Mouse (Mus musculus) liver, postnatal 0 days (tissue): ENCODE measurements around the gene Ccdc89. TPM values are rescaled to one million over a fixed set of nuclear protein-coding genes. Genes with fewer than 3 reads are reported as not detected.

ENCODE experiments used
- ATAC-seq: fragments of 200-750 bp; cut with Nextera tagmentation; 2 replicates; pipeline ENCODE4 v1.8.0; 2017; ENCODE audit warnings: mild to moderate bottlenecking, moderate library complexity
- DNase-seq: peaks from one replicate; pipeline ENCODE4 v3.0.0-alpha.2; 2016
- H3K27ac ChIP-seq: fragments of 300-500 bp; sonication (generic); 2 replicates; pipeline ENCODE4 v1.5.1; 2014; ENCODE audit warnings: antibody characterized with exemption, moderate library complexity, mild to moderate bottlenecking, low read depth
- H3K27me3 ChIP-seq: fragments of 300-500 bp; sonication (generic); 2 replicates; pipeline ENCODE4 v1.6.1; 2014; ENCODE audit warnings: low read length, control low read depth, mixed read lengths; ENCODE audit not compliant: insufficient read depth
- H3K36me3 ChIP-seq: fragments of 300-500 bp; sonication (generic); replicated peaks from 2 replicates; pipeline ENCODE4 v1.6.1; 2014; ENCODE audit warnings: mild to moderate bottlenecking, control low read depth, low read length, moderate library complexity, mixed read lengths; ENCODE audit not compliant: insufficient read depth
- H3K4me1 ChIP-seq: fragments of 300-500 bp; sonication (generic); 2 replicates; pipeline ENCODE4 v1.6.1; 2014; ENCODE audit warnings: antibody characterized with exemption, mild to moderate bottlenecking, control low read depth; ENCODE audit not compliant: insufficient read depth
- H3K4me2 ChIP-seq: fragments of 300-500 bp; sonication (generic); 2 replicates; pipeline ENCODE4 v1.6.1; 2014; ENCODE audit warnings: low read depth, mild to moderate bottlenecking, low read length, moderate library complexity, mixed read lengths
- H3K4me3 ChIP-seq: fragments of 300-500 bp; sonication (generic); 2 replicates; pipeline ENCODE4 v1.5.1; 2014; ENCODE audit warnings: low read depth, low read length
- H3K9ac ChIP-seq: fragments of 300-500 bp; sonication (generic); replicated peaks from 2 replicates; pipeline ENCODE4 v1.6.1; 2014; ENCODE audit warnings: mild to moderate bottlenecking, moderate library complexity
- H3K9me3 ChIP-seq: fragments of 300-500 bp; sonication (generic); 2 replicates; pipeline ENCODE4 v1.6.1; 2016; ENCODE audit warnings: mild to moderate bottlenecking, control low read depth, low read length, mixed read lengths
- CTCF ChIP-seq: sonication (generic); IDR thresholded peaks from 2 replicates; pipeline ENCODE4 v1.5.1; 2016; ENCODE audit warnings: antibody characterized with exemption, low read depth
- EP300 ChIP-seq: IDR thresholded peaks from 2 replicates; pipeline ENCODE4 v1.6.1; 2016; ENCODE audit warnings: antibody characterized with exemption, low read depth, mild to moderate bottlenecking
- WGBS: fragments of 180-500 bp; shearing (Covaris S2); extraction: QIAGEN DNeasy Blood & Tissue Kit; methylation state at CpG from one replicate; pipeline ENCODE4 v1.1.7; 2014; ENCODE audit not compliant: insufficient replicate concordance; 5-methylcytosine and 5-hydroxymethylcytosine counted together
- polyA plus RNA-seq: library from polyadenylated mRNA; unstranded; fragments of >200 nt; fragmentation: Nextera tagmentation; extraction: Ambion mirVana; gene quantifications from 2 replicates; pipeline ENCODE4 v1.2.1, GENCODE M21; 2015

The Ccdc89 gene
- polyA plus RNA-seq, 1 experiment from 2014 or later, result 0.19 TPM

DNA sequence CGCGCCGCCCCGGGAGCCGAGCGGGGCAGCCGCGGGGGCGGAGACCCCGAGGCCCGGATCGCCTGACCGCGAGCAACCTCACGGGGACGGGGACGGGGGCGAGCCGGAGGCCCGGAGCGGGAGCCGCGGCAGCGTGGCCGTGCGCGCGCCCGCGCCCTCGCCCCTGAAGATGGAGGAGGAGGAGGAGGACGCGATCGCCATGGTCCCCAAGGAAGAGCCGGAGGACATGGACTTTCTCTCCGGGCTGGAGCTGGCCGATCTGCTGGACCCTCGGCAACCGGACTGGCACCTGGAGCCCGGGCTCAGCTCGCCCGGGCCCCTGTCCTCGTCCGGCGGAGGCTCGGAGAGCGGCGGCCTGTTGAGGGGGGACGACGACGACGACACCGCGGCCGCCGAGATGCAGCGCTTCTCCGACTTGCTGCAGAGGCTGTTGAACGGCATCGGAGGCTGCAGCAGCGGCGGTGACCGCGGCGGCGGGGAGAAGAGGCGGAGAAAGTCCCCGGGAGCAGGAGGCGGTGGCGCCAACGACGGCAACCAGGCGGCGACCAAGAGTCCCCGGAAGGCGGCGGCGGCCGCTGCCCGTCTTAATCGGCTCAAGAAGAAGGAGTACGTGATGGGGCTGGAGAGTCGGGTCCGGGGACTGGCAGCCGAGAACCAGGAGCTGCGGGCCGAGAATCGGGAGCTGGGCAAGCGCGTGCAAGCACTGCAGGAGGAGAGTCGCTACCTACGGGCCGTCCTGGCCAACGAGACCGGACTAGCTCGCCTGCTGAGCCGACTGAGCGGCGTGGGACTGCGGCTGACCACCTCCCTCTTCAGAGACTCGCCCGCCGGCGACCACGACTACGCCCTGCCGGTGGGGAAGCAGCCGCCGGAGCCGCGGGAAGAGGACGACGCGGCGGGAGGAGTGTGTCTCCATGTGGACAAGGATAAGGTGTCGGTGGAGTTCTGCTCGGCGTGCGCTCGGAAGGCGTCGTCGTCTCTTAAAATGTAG is 17.0 kb downstream of the Ccdc89 start:
- no peaks in the 10 kb centered on the region for H3K9me3 ChIP-seq
- WGBS, result under 1% methylated on average over 110 of the region's 123 CpGs
- peak overlapping the region; percentile 91 for H3K4me3 ChIP-seq
- H3K4me2 ChIP-seq, result peak overlapping the region; percentile 84
- peaks cover 5% of the 10 kb centered on the region; the same call in 1 of the 2 replicates for H3K4me1 ChIP-seq
- no peaks in the 10 kb centered on the region for H3K27me3 ChIP-seq
- TF ChIP-seq EP300 (no peak), CTCF (peak; percentile 70)
- DNase-seq (peak; percentile 80), ATAC-seq (peak; percentile 71)
- peak overlapping the region; percentile 99 for H3K27ac ChIP-seq
- H3K9ac ChIP-seq, result peak overlapping the region; percentile 96
- H3K36me3 ChIP-seq, result peaks cover 7% of the 10 kb centered on the region

DNA sequence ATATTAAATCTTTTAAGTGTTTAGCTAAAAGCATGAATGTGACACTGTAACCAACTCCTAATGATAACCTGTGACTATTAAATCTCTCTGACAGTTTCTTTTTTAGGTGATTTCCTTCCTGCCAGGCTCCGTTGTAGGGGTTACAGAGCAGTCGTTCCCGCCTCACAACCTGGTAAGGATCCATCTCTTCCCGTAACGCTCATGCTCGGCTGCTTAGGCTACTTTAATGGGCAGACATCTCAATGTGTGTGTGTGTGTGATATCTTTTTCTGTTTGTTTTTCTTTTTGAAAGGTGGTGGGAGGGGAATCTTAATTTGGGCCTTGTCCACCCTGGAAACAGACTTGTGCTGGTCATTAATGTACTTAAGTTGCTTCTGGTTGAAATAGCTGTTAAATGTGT is 17.8 kb downstream of the Ccdc89 start:
- TF ChIP-seq CTCF (no peak), EP300 (no peak)
- 0% methylated on average over 6 of the region's 6 CpGs for WGBS

DNA sequence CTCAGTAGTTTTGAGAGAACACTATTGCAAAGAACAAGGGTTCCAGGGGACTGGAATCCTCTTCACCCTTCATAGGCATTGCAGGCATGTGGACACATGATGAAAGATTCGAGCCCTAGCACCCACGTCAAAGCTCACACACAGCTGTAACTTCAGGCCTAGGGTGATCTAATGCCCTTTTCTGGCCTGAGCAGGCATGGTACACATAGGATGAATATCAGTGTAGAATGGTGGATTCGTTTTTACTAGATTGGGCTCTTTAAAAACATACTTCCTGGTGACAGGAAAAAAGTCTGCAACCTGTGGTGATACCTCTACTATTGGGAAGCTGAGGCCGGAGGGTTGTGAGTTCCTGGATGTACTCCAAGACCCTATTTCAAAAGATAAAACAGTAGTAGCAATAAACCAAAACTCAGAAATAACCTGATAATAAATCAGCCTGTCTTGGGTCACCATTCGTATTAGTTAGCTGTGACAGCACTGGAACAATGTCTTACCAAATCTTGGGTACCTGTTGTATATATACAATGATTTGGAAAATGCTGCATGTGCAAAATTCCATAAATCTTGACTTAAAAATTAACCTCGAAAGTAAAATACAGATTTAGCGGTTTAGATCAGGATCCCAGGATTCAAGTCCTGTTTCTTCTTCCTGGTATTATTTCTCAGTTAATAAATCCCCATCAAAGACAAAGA is 29.9 kb downstream of the Ccdc89 start:
- Histone ChIP-seq H3K36me3 (peaks cover 26% of the 10 kb centered on the region), H3K9me3 (no peaks in the 10 kb centered on the region), H3K9ac (peak overlapping the region; percentile 74), H3K27me3 (no peaks in the 10 kb centered on the region), H3K4me2 (peak overlapping the region; percentile 90), H3K27ac (no peak overlapping the region), H3K4me1 (peaks cover 15% of the 10 kb centered on the region), H3K4me3 (peak overlapping the region; percentile 73)
- no peak for ATAC-seq
- no peak for TF ChIP-seq EP300
- no peak for TF ChIP-seq CTCF
- WGBS, result 14% methylated on average over 7 of the region's 7 CpGs
- DNase-seq, result no peak

More for the DNA sequence above, 17.8 kb downstream of the Ccdc89 start:
- no peak for ATAC-seq
- DNase-seq, result no peak
- Histone ChIP-seq H3K4me3 (peak overlapping the region; percentile 91), H3K9ac (peak overlapping the region; percentile 96), H3K4me1 (peaks cover 5% of the 10 kb centered on the region; the same call in 1 of the 2 replicates), H3K27me3 (no peaks in the 10 kb centered on the region), H3K9me3 (no peaks in the 10 kb centered on the region), H3K4me2 (peak overlapping the region; percentile 84), H3K36me3 (peaks cover 7% of the 10 kb centered on the region), H3K27ac (peak overlapping the region; percentile 99)

DNA sequence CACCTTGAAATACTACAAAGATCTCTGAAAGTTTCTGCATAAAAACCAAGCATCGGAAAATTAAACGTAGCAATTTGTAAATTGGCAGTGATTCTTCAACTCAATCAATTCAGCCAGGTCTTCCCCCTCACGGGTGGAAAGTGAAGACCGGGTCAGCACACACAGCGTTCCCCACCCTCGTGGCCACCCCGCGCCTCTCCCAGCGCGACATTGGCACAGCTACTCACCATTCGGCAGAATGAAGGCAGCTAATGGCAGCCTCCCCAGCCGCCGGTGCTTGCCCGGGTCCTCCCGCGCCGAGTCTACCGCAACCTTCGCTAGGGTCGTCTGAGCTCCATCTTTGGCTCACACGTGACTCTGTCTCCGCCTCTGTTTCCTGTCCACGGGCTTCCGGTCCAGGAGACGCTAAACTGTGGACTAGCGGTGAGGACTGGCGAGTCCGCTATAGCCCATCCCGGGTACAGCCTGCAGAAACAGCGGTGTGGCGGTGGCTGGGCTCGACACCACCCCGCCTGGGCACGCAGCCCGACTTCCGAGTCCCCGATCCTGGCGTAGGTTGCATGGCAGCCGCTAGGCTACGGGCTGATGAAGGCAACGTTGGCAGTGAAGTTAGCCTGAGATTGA is 30.6 kb downstream of the Ccdc89 start, which contains the start of gene Tmem126a:
Gene Tmem126a, minus strand, starts transcription at position 385 of the 624 bp plus-strand sequence.
- H3K36me3 ChIP-seq, result peaks cover 21% of the 10 kb centered on the region
- H3K4me1 ChIP-seq, result peaks cover 15% of the 10 kb centered on the region
- peak; percentile 87 for DNase-seq
- H3K27me3 ChIP-seq, result no peaks in the 10 kb centered on the region
- peak within 1 kb of the TSS; percentile 86 for H3K27ac ChIP-seq
- WGBS, result 1% methylated on average over 41 of the region's 41 CpGs
- peak within 1 kb of the TSS; percentile 90 for H3K4me2 ChIP-seq
- no peak for TF ChIP-seq EP300
- TF ChIP-seq CTCF, result peak; percentile 43; the same call in 1 of the 2 replicates
- ATAC-seq, result peak; percentile 97
- H3K4me3 ChIP-seq, result peak within 1 kb of the TSS; percentile 73
- peak within 1 kb of the TSS; percentile 74 for H3K9ac ChIP-seq
- no peaks in the 10 kb centered on the region for H3K9me3 ChIP-seq

DNA sequence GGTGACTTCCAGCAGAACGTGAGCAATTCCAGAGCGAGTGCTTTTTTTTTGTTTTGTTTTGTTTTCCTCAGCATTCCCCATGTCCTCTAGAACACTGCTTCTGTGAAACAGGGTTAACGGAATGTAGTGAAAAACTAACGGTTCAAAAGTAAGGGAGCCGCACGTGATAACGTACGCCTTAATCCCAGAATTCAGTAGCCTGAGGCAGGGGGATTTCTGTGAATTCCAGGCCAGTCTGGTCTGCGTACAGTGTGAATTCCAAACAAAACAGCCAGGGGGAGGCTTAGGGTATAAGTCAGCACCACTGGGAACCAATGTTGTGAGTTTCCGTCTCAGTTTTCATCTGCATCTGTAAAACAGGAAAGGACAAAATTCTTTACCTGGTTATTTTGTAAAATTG is 31.1 kb downstream of the Ccdc89 start:
- TF ChIP-seq EP300, result no peak
- TF ChIP-seq CTCF, result peak; percentile 27
- Histone ChIP-seq H3K36me3 (peaks cover 17% of the 10 kb centered on the region), H3K4me1 (peaks cover 15% of the 10 kb centered on the region), H3K27ac (peak overlapping the region; percentile 86), H3K4me3 (peak overlapping the region; percentile 73), H3K27me3 (no peaks in the 10 kb centered on the region), H3K4me2 (peak overlapping the region; percentile 90), H3K9ac (peak overlapping the region; percentile 74), H3K9me3 (no peaks in the 10 kb centered on the region)
- DNase-seq (no peak), ATAC-seq (peak; percentile 39)
- 4% methylated on average over 10 of the region's 10 CpGs for WGBS
